Mouse (Mus musculus): ENCODE measurements at regions not wholly inside any gene's neighbourhood (a gene's known extent, or its start where the extent isn't known, plus 50 kb on each side); places are given as distances from the start of the nearest gene placed in this dataset.
A peak's percentile ranks its signal among the peaks of the same experiment; 100 is the strongest.

GRCm38 (mm10) chr12:86626684-86627083 lies 51.8 kb upstream of the Vash1 start:
- Histone ChIP-seq H3K36me3 (ENCODE audit: control insufficient read depth, insufficient read depth, low read length) (0 out of 2 replicates have a peak, but pooled peaks cover 2% of the 10 kb centered on the region), H3K9ac (ENCODE audit: low read depth, low read length) (no peak overlapping the region), H3K27me3 (ENCODE audit: control insufficient read depth, insufficient read depth, low read length) (no peaks in the 10 kb centered on the region), H3K79me2 (replicated peaks; ENCODE audit: control insufficient read depth, insufficient read depth, low read length) (no peaks in the 10 kb centered on the region), H3K4me3 (no peak overlapping the region), H3K4me1 (ENCODE audit: control insufficient read depth, insufficient read depth, low read length) (peaks cover 6% of the 10 kb centered on the region), H3K27ac (peak overlapping the region; percentile 40)
- TF ChIP-seq POLR2A (IDR thresholded peaks at IDR 0.05; ENCODE audit: insufficient read depth, low read depth, low read length) (no peak), CTCF (IDR thresholded peaks at IDR 0.05) (no peak), EP300 (IDR thresholded peaks at IDR 0.05; ENCODE audit: insufficient read depth, low read depth, low read length) (no peak)
- intact Hi-C loops (cut with DNase I) = no loop called here
- no peak for DNase-seq
- WGBS = 18% methylated on average over 3 of the region's 3 CpGs

- WGBS = 67% methylated on average over 10 of the region's 10 CpGs
- no peak overlapping the region for H3K27ac ChIP-seq
- intact Hi-C loops (cut with DNase I) = no loop called here
Measured at GRCm38 (mm10) chr12:86628050-86628782, 50.3 kb upstream of the Vash1 start.

More at GRCm38 (mm10) chr12:86628050-86628782, 50.3 kb upstream of the Vash1 start:
- Histone ChIP-seq H3K4me1 (ENCODE audit: control insufficient read depth, insufficient read depth, low read length) (peaks cover 6% of the 10 kb centered on the region), H3K36me3 (ENCODE audit: control insufficient read depth, insufficient read depth, low read length) (0 out of 2 replicates have a peak, but pooled peaks cover 2% of the 10 kb centered on the region), H3K79me2 (replicated peaks; ENCODE audit: control insufficient read depth, insufficient read depth, low read length) (no peaks in the 10 kb centered on the region), H3K9ac (ENCODE audit: low read depth, low read length) (no peak overlapping the region), H3K27me3 (ENCODE audit: control insufficient read depth, insufficient read depth, low read length) (no peaks in the 10 kb centered on the region), H3K4me3 (no peak overlapping the region)
- TF ChIP-seq EP300 (IDR thresholded peaks at IDR 0.05; ENCODE audit: insufficient read depth, low read depth, low read length) = no peak
- no peak for TF ChIP-seq POLR2A (IDR thresholded peaks at IDR 0.05; ENCODE audit: insufficient read depth, low read depth, low read length)
- no peak for TF ChIP-seq CTCF (IDR thresholded peaks at IDR 0.05)
- no peak for DNase-seq

All from heart, adult 2 months (tissue).